Mouse (Mus musculus) MEL (cell line): ENCODE results near the gene Plekhh3.

Experiments
- CTCF ChIP-seq, 3 experiments: IDR thresholded peaks in 2 of 3; conservative IDR thresholded peaks in 1 of 3; 2 replicates each; pipeline ENCODE4 v1.5.1; 2011 to 2012; ENCODE audit warnings: low read length in 3 of 3, low read depth in 2 of 3, mild to moderate bottlenecking in 2 of 3, improper control_type of control experiment in 1 of 3, inconsistent platforms in 1 of 3, mixed read lengths in 1 of 3, moderate library complexity in 1 of 3; ENCODE audit not compliant: control insufficient read depth in 1 of 3, insufficient read depth in 1 of 3, poor library complexity in 1 of 3, severe bottlenecking in 1 of 3
- MAFK ChIP-seq: IDR thresholded peaks from 2 replicates; pipeline ENCODE4 v1.6.1; 2011; ENCODE audit warnings: low read depth, mild to moderate bottlenecking, low read length, improper control_type of control experiment, borderline replicate concordance
- MAZ ChIP-seq: IDR thresholded peaks from 2 replicates; pipeline ENCODE4 v1.6.1; 2012; ENCODE audit warnings: low read depth, mild to moderate bottlenecking, inconsistent platforms, low read length, improper control_type of control experiment
- MEF2A ChIP-seq: IDR thresholded peaks from 2 replicates; pipeline ENCODE4 v1.6.1; 2014; ENCODE audit warnings: low read depth, mild to moderate bottlenecking, inconsistent platforms, low read length, improper control_type of control experiment; ENCODE audit not compliant: poor library complexity, insufficient replicate concordance, severe bottlenecking; ENCODE audit errors: extremely low read depth
- NRF1 ChIP-seq: IDR thresholded peaks from 2 replicates; pipeline ENCODE4 v1.6.1; 2014; ENCODE audit warnings: low read depth, mild to moderate bottlenecking, inconsistent platforms, low read length, improper control_type of control experiment, moderate library complexity; ENCODE audit not compliant: poor library complexity, insufficient read depth, severe bottlenecking
- POLR2A ChIP-seq, 2 experiments: IDR thresholded peaks; 2 replicates each; pipeline ENCODE4 v1.6.1; 2011 to 2012; ENCODE audit warnings: low read length in 2 of 2, mild to moderate bottlenecking in 2 of 2, control low read depth in 1 of 2, improper control_type of control experiment in 1 of 2, low read depth in 1 of 2, moderate library complexity in 1 of 2; ENCODE audit not compliant: control insufficient read depth in 1 of 2, insufficient read depth in 1 of 2, poor library complexity in 1 of 2
- TBP ChIP-seq: IDR thresholded peaks from 2 replicates; pipeline ENCODE4 v1.8.0; 2011; ENCODE audit warnings: low read depth, low read length, improper control_type of control experiment
- TCF12 ChIP-seq: IDR thresholded peaks from 2 replicates; pipeline ENCODE4 v1.6.1; 2014; ENCODE audit warnings: low read depth, mild to moderate bottlenecking, inconsistent platforms, low read length, improper control_type of control experiment, moderate library complexity

DNA sequence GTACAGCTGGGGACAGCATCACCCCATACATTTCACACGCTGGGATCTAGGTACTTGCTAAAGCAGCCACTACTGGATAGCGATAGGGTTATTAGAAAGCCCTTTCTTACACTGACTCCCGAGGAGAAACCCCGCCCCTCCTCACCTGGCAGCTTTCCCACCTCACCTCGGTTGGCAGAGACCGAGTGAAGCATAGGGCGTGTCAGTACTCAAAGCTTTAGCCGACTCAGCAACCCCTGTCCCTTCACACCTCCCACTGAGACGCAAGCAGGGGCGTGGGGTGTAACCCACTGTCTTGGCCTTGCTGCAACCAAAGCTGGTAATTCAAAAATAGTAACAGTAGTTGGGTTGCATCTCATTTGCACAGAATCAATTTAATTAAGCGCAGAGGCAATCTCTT, 2.0 kb upstream of the Plekhh3 start:
- no peak for TF ChIP-seq TCF12
- no peak for TF ChIP-seq MAFK
- no peak for TF ChIP-seq MEF2A
- no peak for TF ChIP-seq NRF1
- TF ChIP-seq POLR2A (IDR thresholded peaks at IDR 0.05; ENCODE audit: control insufficient read depth in 1 of 2, insufficient read depth in 1 of 2, low read depth in 1 of 2, low read length in 2 of 2, poor library complexity in 1 of 2): no peak
- TF ChIP-seq CTCF (IDR thresholded peaks at IDR 0.05 in 2 of 3, conservative IDR thresholded peaks at IDR 0.05 in 1 of 3; ENCODE audit: control insufficient read depth in 1 of 3, insufficient read depth in 1 of 3, low read depth in 2 of 3, low read length in 3 of 3, poor library complexity in 1 of 3, severe bottlenecking in 1 of 3): no peak
- no peak for TF ChIP-seq TBP
- no peak for TF ChIP-seq MAZ
